Mouse (Mus musculus): ENCODE data around the gene Creld2. TPM values are rescaled to one million over a fixed set of nuclear protein-coding genes. Genes with fewer than 3 reads are reported as not detected.

Creld2 gene
- 39.2 TPM for polyA plus RNA-seq (2017; shearing (Covaris generic))

GRCm38 (mm10) chr15:88819026-88819905 is at the start of gene Creld2, which contains the start of gene Alg12:
Gene Creld2, plus strand, starts transcription at chr15:88819646.
Gene Alg12, minus strand, starts transcription at chr15:88819318.

DNA sequence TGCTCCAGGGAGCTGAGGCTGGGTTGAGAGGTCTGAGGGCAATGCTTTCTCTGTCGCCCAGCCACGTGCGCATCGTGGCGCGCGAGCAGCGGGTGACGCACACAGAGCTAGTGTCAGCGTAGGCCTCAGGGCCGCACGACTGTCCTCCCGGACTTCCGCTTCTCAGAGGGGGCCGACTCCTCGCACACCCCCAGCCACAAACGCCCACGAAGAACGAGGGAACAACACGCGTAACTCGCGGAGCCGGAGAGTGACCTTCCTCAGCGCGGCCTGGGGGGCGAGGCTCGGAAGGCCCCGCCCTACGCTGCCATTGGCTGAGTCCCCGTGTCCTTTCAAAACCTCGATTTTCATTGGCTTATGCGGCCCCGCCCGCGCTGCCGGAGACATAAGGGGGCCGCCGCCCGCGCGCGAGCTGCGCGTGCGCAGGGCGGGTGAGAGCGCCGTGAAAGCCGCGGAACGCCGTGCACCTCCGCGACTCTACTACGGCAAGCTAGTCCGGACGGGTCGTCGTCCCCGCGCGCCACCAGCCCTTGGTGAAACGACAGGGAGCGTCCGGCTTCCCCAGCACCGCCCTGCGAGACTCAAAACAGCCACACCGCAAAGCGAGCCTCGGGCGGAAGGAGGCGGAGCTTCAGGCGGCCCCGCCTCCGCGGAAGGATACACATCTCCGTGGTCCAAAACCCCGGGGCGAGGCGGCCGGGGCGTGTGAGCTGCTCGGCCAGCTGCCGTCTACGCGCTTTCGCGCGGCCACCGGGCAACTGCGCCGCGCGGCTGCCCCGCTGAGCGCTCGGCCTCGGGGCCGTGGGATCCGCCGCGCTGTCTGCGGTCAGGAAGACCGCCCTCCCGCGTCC is 42.6 kb downstream of the Creld2 start, which contains the start of gene Pim3:
Pim3 (plus strand) TSS at position 415 of the 851 bp plus-strand sequence.

Other genes with a start within 250 kb of the Creld2 start
- not detected for gene Zdhhc25, start 219.3 kb upstream of the Creld2 start, polyA plus RNA-seq (2017; shearing (Covaris generic))
- 63.9 TPM for gene Brd1, start 85.4 kb upstream of the Creld2 start, polyA plus RNA-seq (2017; shearing (Covaris generic))
- gene Zbed4, start 68.0 kb upstream of the Creld2 start, polyA plus RNA-seq (2017; shearing (Covaris generic)): 4.3 TPM
- 9.4 TPM for gene Alg12, start 328 bp upstream of the Creld2 start, polyA plus RNA-seq (2017; shearing (Covaris generic))
- gene Pim3, start 42.5 kb downstream of the Creld2 start, polyA plus RNA-seq (2017; shearing (Covaris generic)): 96.8 TPM
- not detected for gene Ttll8, start 134.8 kb downstream of the Creld2 start, polyA plus RNA-seq (2017; shearing (Covaris generic))
- not detected for gene Mlc1, start 159.4 kb downstream of the Creld2 start, polyA plus RNA-seq (2017; shearing (Covaris generic))
- gene Mov10l1, start 163.3 kb downstream of the Creld2 start, polyA plus RNA-seq (2017; shearing (Covaris generic)): not detected
- not detected for gene Panx2, start 240.1 kb downstream of the Creld2 start, polyA plus RNA-seq (2017; shearing (Covaris generic))

Data from effector memory CD4-positive, alpha-beta T cell, adult 7 months (primary cell).